Mouse (Mus musculus) heart, embryonic 15.5 days (tissue): ENCODE data around the gene Arrdc4. TPM values are rescaled to one million over a fixed set of nuclear protein-coding genes. Genes with fewer than 3 reads are reported as not detected.

Experiments
- ATAC-seq: fragments of 200-750 bp; cut with Nextera tagmentation; replicated peaks from 2 replicates; pipeline ENCODE4 v1.8.0; 2017; ENCODE audit warnings: low read depth, moderate TSS enrichment; ENCODE audit not compliant: insufficient number of reproducible peaks, insufficient read depth, low FRiP score
- H3K27ac ChIP-seq: fragments of 300-500 bp; sonication (generic); 2 replicates; pipeline ENCODE4 v1.5.1; 2015; ENCODE audit warnings: mild to moderate bottlenecking, inconsistent platforms
- H3K27me3 ChIP-seq: fragments of 300-500 bp; sonication (generic); 2 replicates; pipeline ENCODE4 v1.6.1; 2015; ENCODE audit warnings: inconsistent platforms
- H3K36me3 ChIP-seq: fragments of 300-500 bp; sonication (generic); 2 replicates; pipeline ENCODE4 v1.6.1; 2015; ENCODE audit warnings: mild to moderate bottlenecking, inconsistent platforms
- H3K4me1 ChIP-seq: fragments of 300-500 bp; sonication (generic); replicated peaks from 2 replicates; pipeline ENCODE4 v1.6.1; 2015; ENCODE audit warnings: inconsistent platforms
- H3K4me2 ChIP-seq: fragments of 300-500 bp; sonication (generic); 2 replicates; pipeline ENCODE4 v1.6.1; 2015; ENCODE audit warnings: inconsistent platforms, mild to moderate bottlenecking, moderate library complexity
- H3K4me3 ChIP-seq: fragments of 300-500 bp; sonication (generic); 2 replicates; pipeline ENCODE4 v1.5.1; 2015; ENCODE audit warnings: mild to moderate bottlenecking, inconsistent platforms
- H3K9ac ChIP-seq: fragments of 300-500 bp; sonication (generic); 2 replicates; pipeline ENCODE4 v1.6.1; 2015; ENCODE audit warnings: mild to moderate bottlenecking, inconsistent platforms
- H3K9me3 ChIP-seq: fragments of 300-500 bp; sonication (generic); replicated peaks from 2 replicates; pipeline ENCODE4 v1.6.1; 2016; ENCODE audit warnings: inconsistent platforms
- whole genome bisulfite sequencing: fragments of 180-500 bp; shearing (Covaris S2); methylation state at CpG from one replicate; pipeline ENCODE4 v1.1.7; 2015; ENCODE audit warnings: mixed read lengths; 5-methylcytosine and 5-hydroxymethylcytosine counted together
- polyA plus RNA-seq: library from polyadenylated mRNA; unstranded; fragments of >200 nt; fragmentation: Nextera tagmentation; extraction: Ambion mirVana; gene quantifications from 2 replicates; pipeline ENCODE4 v1.2.1, GENCODE M21; 2015

Gene Arrdc4
- polyA plus RNA-seq, 1 experiment from 2014 or later: 10.9 TPM

DNA sequence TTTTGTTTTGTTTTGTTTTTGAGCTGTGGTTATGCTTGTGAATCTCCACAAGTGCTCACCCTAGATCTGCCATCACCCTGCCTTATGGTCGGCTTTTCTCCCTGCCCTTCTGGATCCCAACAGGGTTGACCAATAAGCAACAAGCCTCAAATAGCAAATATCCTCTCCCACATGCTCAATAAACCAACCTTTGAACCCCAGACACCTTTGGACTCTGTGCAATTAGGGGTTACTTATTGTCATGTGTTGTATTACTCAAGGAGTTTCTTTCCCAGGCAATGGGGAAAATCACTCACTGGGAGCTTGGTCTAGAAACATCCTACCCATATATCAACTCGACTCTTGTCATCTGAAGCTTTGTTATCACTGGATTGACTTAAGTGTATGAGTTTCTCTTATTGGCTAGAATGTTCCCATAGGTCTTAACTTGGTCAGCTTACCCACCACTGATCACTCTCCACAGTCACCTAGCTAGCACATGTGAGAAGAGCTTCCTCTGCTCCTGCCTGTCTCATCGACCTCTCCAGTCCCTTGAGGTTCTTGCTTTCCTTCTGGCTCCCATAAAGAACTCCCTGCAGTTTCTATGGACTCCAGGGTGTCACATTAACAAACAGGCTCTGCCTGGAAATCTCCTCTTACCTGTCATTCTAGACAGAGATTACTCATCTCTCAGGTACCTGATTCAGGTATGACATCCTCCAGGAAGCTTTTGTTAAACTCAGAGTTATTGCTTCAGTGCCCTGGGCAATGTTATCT, 40.3 kb downstream of the Arrdc4 start:
- H3K27me3 ChIP-seq: no peaks in the 10 kb centered on the region
- no peak for ATAC-seq
- H3K9ac ChIP-seq: no peak overlapping the region
- no peaks in the 10 kb centered on the region for H3K36me3 ChIP-seq
- no peak overlapping the region for H3K27ac ChIP-seq
- no peak overlapping the region for H3K4me3 ChIP-seq
- H3K9me3 ChIP-seq: no peaks in the 10 kb centered on the region
- H3K4me2 ChIP-seq: no peak overlapping the region
- H3K4me1 ChIP-seq: no peaks in the 10 kb centered on the region; the same call in 1 of the 2 replicates
- 75% methylated on average over 3 of the region's 3 CpGs for WGBS

DNA sequence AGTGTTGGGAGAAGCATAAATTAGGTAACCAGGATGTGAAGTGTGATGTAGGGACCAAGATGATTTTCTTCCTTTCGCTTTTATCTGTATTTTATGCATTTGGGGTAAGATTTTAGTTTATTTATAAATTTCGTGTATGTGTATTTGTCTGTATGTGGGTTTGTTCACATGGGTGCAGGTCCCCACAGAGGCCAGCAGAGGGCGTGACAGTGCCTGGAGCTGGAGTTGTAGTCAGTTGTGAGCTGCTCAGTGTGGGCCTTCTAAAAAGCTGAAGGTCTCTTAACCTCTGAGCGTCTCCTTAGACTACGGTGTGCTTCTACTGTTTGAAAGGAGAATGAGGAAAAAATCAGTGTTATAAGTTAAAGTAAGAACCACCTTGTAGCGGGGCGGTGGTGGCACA, 43.9 kb downstream of the Arrdc4 start:
- no peaks in the 10 kb centered on the region for H3K27me3 ChIP-seq
- H3K4me2 ChIP-seq: no peak overlapping the region

DNA sequence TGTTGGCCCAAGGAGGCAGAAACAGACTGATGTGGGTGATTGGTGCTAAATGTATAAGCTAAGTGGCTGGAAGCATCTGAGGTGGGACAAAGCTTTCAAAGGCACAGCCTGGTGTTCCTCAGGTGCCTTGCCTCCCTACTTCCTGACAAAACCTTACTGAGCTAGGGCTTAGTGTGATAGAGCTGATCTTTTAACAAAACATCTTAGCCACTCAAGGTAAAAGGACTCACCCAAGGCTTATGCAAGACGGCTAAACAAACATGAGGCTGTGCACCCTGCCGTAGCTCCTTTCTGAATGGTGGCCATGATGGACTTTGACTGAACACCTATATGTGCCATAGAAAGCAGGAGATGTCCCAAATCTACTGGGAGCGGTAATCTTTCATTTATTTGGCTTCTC, 51.7 kb downstream of the Arrdc4 start:
- ATAC-seq: no peak
- Histone ChIP-seq H3K4me2 (no peak overlapping the region), H3K27ac (no peak overlapping the region), H3K36me3 (no peaks in the 10 kb centered on the region), H3K9ac (no peak overlapping the region), H3K4me3 (no peak overlapping the region), H3K27me3 (no peaks in the 10 kb centered on the region), H3K4me1 (peaks cover 4% of the 10 kb centered on the region; the same call in 1 of the 2 replicates), H3K9me3 (no peaks in the 10 kb centered on the region)
- 79% methylated on average over 3 of the region's 3 CpGs for WGBS

More for the DNA sequence above, 43.9 kb downstream of the Arrdc4 start:
- Histone ChIP-seq H3K9me3 (no peaks in the 10 kb centered on the region), H3K36me3 (no peaks in the 10 kb centered on the region), H3K4me3 (no peak overlapping the region), H3K9ac (no peak overlapping the region), H3K27ac (no peak overlapping the region), H3K4me1 (no peaks in the 10 kb centered on the region)
- WGBS: 90% methylated on average over 7 of the region's 7 CpGs
- ATAC-seq: no peak

DNA sequence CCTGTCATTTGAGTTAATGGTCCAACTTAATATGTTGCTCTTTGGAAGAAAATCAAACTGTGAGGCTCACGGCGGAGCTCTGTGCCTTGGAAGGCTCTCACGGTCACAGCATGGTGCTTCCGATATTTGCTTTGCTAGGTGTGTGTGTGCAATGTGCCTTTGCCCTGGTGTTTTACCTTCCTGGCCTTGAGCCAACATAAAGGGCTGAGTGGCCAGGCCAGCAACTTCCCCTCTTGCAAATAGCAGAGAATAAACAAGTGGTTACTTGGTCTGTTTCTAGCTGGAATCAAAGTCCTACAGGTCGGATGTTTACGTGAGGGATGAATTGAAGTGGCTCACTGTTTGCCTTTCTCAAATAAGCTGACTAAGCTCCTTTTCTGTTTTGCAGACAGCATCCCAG, 52.1 kb downstream of the Arrdc4 start:
- Histone ChIP-seq H3K4me2 (no peak overlapping the region), H3K36me3 (no peaks in the 10 kb centered on the region), H3K9me3 (no peaks in the 10 kb centered on the region), H3K4me3 (no peak overlapping the region), H3K4me1 (peaks cover 6% of the 10 kb centered on the region; the same call in 1 of the 2 replicates), H3K27me3 (no peaks in the 10 kb centered on the region), H3K27ac (no peak overlapping the region), H3K9ac (no peak overlapping the region)
- WGBS: 68% methylated on average over 6 of the region's 6 CpGs
- no peak for ATAC-seq

DNA sequence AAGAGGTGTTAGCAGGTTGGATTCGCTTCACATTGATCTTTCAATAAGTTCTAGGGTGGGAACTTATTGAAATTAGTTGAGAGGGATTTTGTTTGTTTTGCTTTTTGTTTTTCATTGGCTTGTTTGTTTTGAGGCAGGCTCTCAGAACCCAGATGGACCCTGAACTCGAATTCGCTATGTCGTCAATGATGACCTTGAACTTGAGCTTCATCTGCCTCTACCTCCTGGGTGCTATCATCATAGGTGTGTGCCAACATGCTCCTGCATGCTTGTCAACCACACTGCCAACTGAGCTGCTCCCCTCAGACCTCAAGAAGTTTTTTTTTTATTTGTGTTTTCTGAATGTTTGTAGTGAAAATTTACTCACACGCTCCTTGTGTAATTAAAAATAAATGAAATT, 52.6 kb downstream of the Arrdc4 start:
- no peak overlapping the region for H3K27ac ChIP-seq
- H3K4me1 ChIP-seq: peaks cover 6% of the 10 kb centered on the region; the same call in 1 of the 2 replicates
- 76% methylated on average over 5 of the region's 5 CpGs for WGBS
- H3K27me3 ChIP-seq: no peaks in the 10 kb centered on the region
- H3K4me2 ChIP-seq: no peak overlapping the region
- no peaks in the 10 kb centered on the region for H3K9me3 ChIP-seq
- H3K9ac ChIP-seq: no peak overlapping the region
- ATAC-seq: no peak
- H3K36me3 ChIP-seq: no peaks in the 10 kb centered on the region
- no peak overlapping the region for H3K4me3 ChIP-seq

DNA sequence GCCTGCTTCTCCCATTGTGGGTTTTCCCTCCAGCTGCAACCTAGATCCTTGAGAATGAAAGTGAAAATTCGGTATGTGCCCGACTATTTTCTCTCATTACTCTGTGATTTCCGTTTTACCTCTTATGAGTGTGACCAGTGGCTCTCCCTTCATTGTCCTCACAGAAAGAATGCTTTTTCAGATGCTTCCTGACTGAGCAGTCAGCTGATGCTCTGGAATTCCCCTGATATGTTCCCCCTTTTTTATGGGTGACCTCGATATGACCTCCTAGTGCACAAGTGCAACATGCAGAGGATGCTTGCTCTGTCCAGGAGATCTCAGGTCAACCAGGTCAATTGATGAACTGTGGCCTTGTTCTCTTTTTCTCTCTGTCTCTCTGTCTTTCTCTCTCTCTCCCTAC, 56.3 kb downstream of the Arrdc4 start:
- Histone ChIP-seq H3K4me2 (no peak overlapping the region), H3K27ac (peak overlapping the region; percentile 38; the same call in 1 of the 2 replicates), H3K9ac (no peak overlapping the region), H3K4me3 (no peak overlapping the region), H3K9me3 (no peaks in the 10 kb centered on the region), H3K36me3 (no peaks in the 10 kb centered on the region), H3K4me1 (peaks cover 6% of the 10 kb centered on the region; the same call in 1 of the 2 replicates), H3K27me3 (no peaks in the 10 kb centered on the region)
- ATAC-seq: peak; percentile 53
- WGBS: 37% methylated on average over 4 of the region's 4 CpGs

DNA sequence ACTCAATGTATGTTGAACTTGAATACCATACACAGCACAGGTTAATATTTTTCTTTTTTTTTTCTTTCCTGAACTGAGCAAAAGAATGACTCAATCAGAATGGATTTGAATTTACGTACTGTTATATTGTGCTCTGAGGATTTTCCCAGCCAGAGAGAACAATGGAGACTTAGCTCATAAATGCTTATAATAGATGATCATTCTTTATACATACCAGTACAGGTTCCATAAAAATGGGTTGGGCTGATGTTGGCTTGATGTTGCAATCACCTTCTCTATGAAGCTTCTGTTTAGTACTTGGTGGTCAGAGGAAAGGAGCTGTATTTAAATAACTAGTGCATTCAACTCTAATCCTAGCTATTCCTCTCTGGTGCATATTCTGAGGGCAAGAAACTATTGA, 57.6 kb downstream of the Arrdc4 start:
- Histone ChIP-seq H3K36me3 (no peaks in the 10 kb centered on the region), H3K4me2 (no peak overlapping the region), H3K9ac (no peak overlapping the region), H3K27ac (no peak overlapping the region), H3K27me3 (no peaks in the 10 kb centered on the region), H3K4me3 (no peak overlapping the region), H3K4me1 (peaks cover 6% of the 10 kb centered on the region; the same call in 1 of the 2 replicates), H3K9me3 (no peaks in the 10 kb centered on the region)
- ATAC-seq: no peak
- 71% methylated on average over 1 of the region's 1 CpGs for WGBS

DNA sequence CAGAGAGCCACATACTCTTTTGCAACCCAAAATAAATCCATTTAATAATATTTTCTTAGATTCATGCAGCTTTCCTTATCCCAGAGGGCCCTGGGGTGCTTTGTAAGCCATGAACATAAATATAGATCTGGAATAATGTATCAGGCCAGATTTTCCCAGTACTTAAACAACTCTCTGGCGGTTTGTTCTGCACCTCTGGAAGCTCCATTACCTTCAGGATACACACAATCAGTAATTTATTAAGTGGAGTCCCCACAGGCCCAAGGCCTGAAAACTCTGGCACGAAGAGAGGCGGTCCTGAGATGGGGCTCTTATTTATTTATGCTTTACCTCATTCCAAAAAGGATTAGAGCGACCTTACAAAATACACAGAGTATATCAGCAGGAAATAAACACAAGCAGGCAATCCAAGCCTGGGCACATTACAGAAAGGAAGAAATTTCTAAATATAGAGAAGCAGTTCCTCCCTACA, 61.9 kb downstream of the Arrdc4 start:
- no peak for ATAC-seq
- no peak overlapping the region for H3K4me2 ChIP-seq
- no peak overlapping the region for H3K4me3 ChIP-seq
- H3K27ac ChIP-seq: no peak overlapping the region
- 57% methylated on average over 4 of the region's 4 CpGs for WGBS
- H3K9ac ChIP-seq: no peak overlapping the region
- no peaks in the 10 kb centered on the region for H3K36me3 ChIP-seq
- peaks cover under 1% of the 10 kb centered on the region; the same call in 1 of the 2 replicates for H3K4me1 ChIP-seq
- H3K27me3 ChIP-seq: no peaks in the 10 kb centered on the region
- H3K9me3 ChIP-seq: no peaks in the 10 kb centered on the region
